Mouse (Mus musculus) urinary bladder, postnatal 25 days (tissue): ENCODE measurements around the gene Sox18.

Experiments
- DNase-seq: peaks from one replicate; pipeline ENCODE4 v3.0.0; 2022; ENCODE audit warnings: low spot score

The Sox18 gene

GRCm38 (mm10) chr2:181646626-181647472, 24.6 kb downstream of the Sox18 start:
- no peak for DNase-seq

- DNase-seq: no peak
Observed at GRCm38 (mm10) chr2:181645666-181646065, 25.8 kb downstream of the Sox18 start.

GRCm38 (mm10) chr2:181644361-181644760, 27.1 kb downstream of the Sox18 start:
- no peak for DNase-seq

GRCm38 (mm10) chr2:181635865-181636264, 35.6 kb downstream of the Sox18 start:
- DNase-seq: no peak

- DNase-seq: no peak
Observed at GRCm38 (mm10) chr2:181632624-181633023, 38.8 kb downstream of the Sox18 start.

GRCm38 (mm10) chr2:181628471-181628870, 43.0 kb downstream of the Sox18 start:
- no peak for DNase-seq

GRCm38 (mm10) chr2:181623401-181623800, 48.0 kb downstream of the Sox18 start:
- DNase-seq: no peak
